Mouse (Mus musculus): ENCODE measurements around the gene Rdm1. TPM values are rescaled to one million over a fixed set of nuclear protein-coding genes. Genes with fewer than 3 reads are reported as not detected.

The Rdm1 gene
- total RNA-seq, 2 experiments from 2014 or later: 15.4 to 18.4 TPM

- DNase-seq (ENCODE audit: low spot score in 2 of 2): no peak
These were observed 52.9 kb downstream of the Rdm1 start for GRCm38 (mm10) chr11:101679907-101680306.

- DNase-seq (ENCODE audit: low spot score in 2 of 2): no peak
These were observed 53.8 kb downstream of the Rdm1 start for GRCm38 (mm10) chr11:101680634-101681325.

- no peak for DNase-seq (ENCODE audit: low spot score in 2 of 2)
These were observed 55.0 kb downstream of the Rdm1 start for GRCm38 (mm10) chr11:101681968-101682367.

- no peak for DNase-seq (ENCODE audit: low spot score in 2 of 2)
These were observed 55.5 kb downstream of the Rdm1 start for GRCm38 (mm10) chr11:101682410-101682960.

Other genes starting within 250 kb of the Rdm1 start
- 10 to 100 TPM; 15.6 to 20.3 TPM for gene Aarsd1, start 209.6 kb upstream of the Rdm1 start, total RNA-seq (2021)
- gene Gm27029, start 202.4 kb upstream of the Rdm1 start, total RNA-seq (2021): 1 to 10 TPM; 4.5 to 7.3 TPM
- 1 to 10 TPM; 8.6 to 9.5 TPM for gene Rundc1, start 202.1 kb upstream of the Rdm1 start, total RNA-seq (2021)
- 10 to 100 TPM; 56.2 to 80.9 TPM for gene Ptges3l, start 201.9 kb upstream of the Rdm1 start, total RNA-seq (2021)
- gene Rpl27, start 184.9 kb upstream of the Rdm1 start, total RNA-seq (2021): 10 to 100 TPM; 81.3 to 87.8 TPM
- gene Ifi35, start 178.8 kb upstream of the Rdm1 start, total RNA-seq (2021): 1 to 10 TPM; 8.0 to 8.9 TPM
- 1 to 10 TPM; 8.1 to 8.3 TPM for gene Rnd2, start 162.2 kb upstream of the Rdm1 start, total RNA-seq (2021)
- 10 to 100 TPM; 72.6 to 79.3 TPM for gene Vat1, start 161.0 kb upstream of the Rdm1 start, total RNA-seq (2021)
- gene Brca1, start 75.2 kb upstream of the Rdm1 start, total RNA-seq (2021): 1 to 10 TPM; 7.3 to 9.2 TPM
- gene Nbr1, start 75.0 kb upstream of the Rdm1 start, total RNA-seq (2021): 100 to 1,000 TPM in 1 of 2 experiments, 10 to 100 TPM in 1; 93.3 to 134 TPM
- gene Tmem106a, start 45.0 kb upstream of the Rdm1 start, total RNA-seq (2021): 10 to 100 TPM in 1 of 2 experiments, 1 to 10 TPM in 1; 7.0 to 14.0 TPM
- gene Gm11634, start 27.9 kb upstream of the Rdm1 start, total RNA-seq (2021): not detected
- gene Arl4d, start 38.3 kb downstream of the Rdm1 start, total RNA-seq (2021): 10 to 100 TPM in 1 of 2 experiments, 1 to 10 TPM in 1; 7.1 to 10.0 TPM
- 10 to 100 TPM; 22.2 to 22.8 TPM for gene Dhx8, start 105.7 kb downstream of the Rdm1 start, total RNA-seq (2021)
- gene Etv4, start 158.2 kb downstream of the Rdm1 start, total RNA-seq (2021): 10 to 100 TPM; 11.3 to 15.9 TPM